Mouse (Mus musculus) midbrain, postnatal 0 days (tissue): Measurements from ENCODE around the gene Irf2bpl. TPM values are rescaled to one million over a fixed set of nuclear protein-coding genes. Genes with fewer than 3 reads are reported as not detected.

ENCODE experiments used
- ATAC-seq: fragments of 200-750 bp; cut with Nextera tagmentation; 2 replicates; pipeline ENCODE4 v1.8.0; 2017; ENCODE audit warnings: moderate number of reproducible peaks, mild to moderate bottlenecking, moderate TSS enrichment, moderate library complexity; ENCODE audit not compliant: low FRiP score
- DNase-seq: peaks from one replicate; pipeline ENCODE4 v3.0.0-alpha.2; 2015; ENCODE audit warnings: low spot score
- H3K27ac ChIP-seq: fragments of 300-500 bp; sonication (generic); 2 replicates; pipeline ENCODE4 v1.5.1; 2014; ENCODE audit warnings: low read depth, mild to moderate bottlenecking, low read length, mixed read lengths
- H3K27me3 ChIP-seq: fragments of 300-500 bp; sonication (generic); 2 replicates; pipeline ENCODE4 v1.6.1; 2014; ENCODE audit warnings: low read length, control low read depth, mixed read lengths; ENCODE audit not compliant: insufficient read depth
- H3K36me3 ChIP-seq: fragments of 300-500 bp; sonication (generic); 2 replicates; pipeline ENCODE4 v1.6.1; 2014; ENCODE audit warnings: low read length, control low read depth, mixed read lengths; ENCODE audit not compliant: insufficient read depth
- H3K4me1 ChIP-seq: fragments of 300-500 bp; sonication (generic); 2 replicates; pipeline ENCODE4 v1.6.1; 2014; ENCODE audit warnings: mild to moderate bottlenecking, control low read depth, antibody characterized with exemption, low read length, mixed read lengths; ENCODE audit not compliant: insufficient read depth
- H3K4me2 ChIP-seq: fragments of 300-500 bp; sonication (generic); 2 replicates; pipeline ENCODE4 v1.6.1; 2014; ENCODE audit warnings: low read depth, mild to moderate bottlenecking, low read length, mixed read lengths; ENCODE audit not compliant: poor library complexity, severe bottlenecking
- H3K4me3 ChIP-seq: fragments of 300-500 bp; sonication (generic); 2 replicates; pipeline ENCODE4 v1.5.1; 2014; ENCODE audit warnings: low read depth, mild to moderate bottlenecking, low read length, moderate library complexity
- H3K9ac ChIP-seq: fragments of 300-500 bp; sonication (generic); replicated peaks from 2 replicates; pipeline ENCODE4 v1.6.1; 2014; ENCODE audit warnings: mild to moderate bottlenecking, low read length, moderate library complexity, mixed read lengths; ENCODE audit not compliant: poor library complexity, severe bottlenecking
- H3K9me3 ChIP-seq: fragments of 300-500 bp; sonication (generic); 2 replicates; pipeline ENCODE4 v1.6.1; 2016; ENCODE audit warnings: low read length, control low read depth
- CTCF ChIP-seq: IDR thresholded peaks from 2 replicates; pipeline ENCODE4 v1.5.1; 2016; ENCODE audit warnings: antibody characterized with exemption, mild to moderate bottlenecking
- WGBS: fragments of 180-500 bp; shearing (Covaris S2); extraction: QIAGEN DNeasy Blood & Tissue Kit; methylation state at CpG from one replicate; pipeline ENCODE4 v1.1.7; 2014; 5-methylcytosine and 5-hydroxymethylcytosine counted together
- polyA plus RNA-seq: library from polyadenylated mRNA; unstranded; fragments of >200 nt; fragmentation: Nextera tagmentation; extraction: Ambion mirVana; gene quantifications from 2 replicates; pipeline ENCODE4 v1.2.1, GENCODE M21; 2015
- total RNA-seq: library from RNA; depleted of rRNA; stranded (reverse); fragments of >200 nt; gene quantifications from 2 replicates; pipeline ENCODE4 v1.2.3, GENCODE M21; 2014

Gene Irf2bpl
- total and polyA plus RNA-seq, 2 experiments from 2014 or later, result 86.2 to 191 TPM

- no peak for ATAC-seq
- H3K36me3 ChIP-seq, result no peaks in the 10 kb centered on the region
- DNase-seq, result no peak
- H3K9me3 ChIP-seq, result no peaks in the 10 kb centered on the region
- no peak overlapping the region for H3K4me3 ChIP-seq
- 87% methylated on average over 4 of the region's 4 CpGs for WGBS
- H3K27me3 ChIP-seq, result no peaks in the 10 kb centered on the region
- H3K27ac ChIP-seq, result no peak overlapping the region
- no peak overlapping the region for H3K9ac ChIP-seq
- TF ChIP-seq CTCF, result no peak
- no peaks in the 10 kb centered on the region for H3K4me1 ChIP-seq
- no peak overlapping the region for H3K4me2 ChIP-seq
Observed at GRCm38 (mm10) chr12:86840526-86840925, 44.1 kb downstream of the Irf2bpl start.

- ATAC-seq, result no peak
- WGBS, result 66% methylated on average over 2 of the region's 2 CpGs
Observed at GRCm38 (mm10) chr12:86838181-86838580, 46.4 kb downstream of the Irf2bpl start.

GRCm38 (mm10) chr12:86836431-86837047 lies 48.1 kb downstream of the Irf2bpl start:
- no peak overlapping the region for H3K27ac ChIP-seq
- H3K9me3 ChIP-seq, result no peaks in the 10 kb centered on the region
- no peaks in the 10 kb centered on the region for H3K27me3 ChIP-seq
- no peaks in the 10 kb centered on the region for H3K36me3 ChIP-seq
- H3K4me2 ChIP-seq, result no peak overlapping the region
- H3K4me1 ChIP-seq, result peaks cover 9% of the 10 kb centered on the region
- WGBS, result 44% methylated on average over 23 of the region's 23 CpGs
- no peak overlapping the region for H3K9ac ChIP-seq
- no peak for TF ChIP-seq CTCF
- no peak overlapping the region for H3K4me3 ChIP-seq
- ATAC-seq, result peak; percentile 55; the same call in 1 of the 2 replicates
- no peak for DNase-seq

More at GRCm38 (mm10) chr12:86838181-86838580, 46.4 kb downstream of the Irf2bpl start:
- Histone ChIP-seq H3K27ac (no peak overlapping the region), H3K27me3 (no peaks in the 10 kb centered on the region), H3K9ac (no peak overlapping the region), H3K4me2 (no peak overlapping the region), H3K4me1 (no peaks in the 10 kb centered on the region), H3K36me3 (no peaks in the 10 kb centered on the region), H3K9me3 (no peaks in the 10 kb centered on the region), H3K4me3 (no peak overlapping the region)
- DNase-seq, result no peak
- TF ChIP-seq CTCF, result no peak

GRCm38 (mm10) chr12:86835899-86836298 lies 48.7 kb downstream of the Irf2bpl start:
- DNase-seq, result no peak
- Histone ChIP-seq H3K4me3 (no peak overlapping the region), H3K27me3 (no peaks in the 10 kb centered on the region), H3K36me3 (no peaks in the 10 kb centered on the region), H3K4me2 (no peak overlapping the region), H3K27ac (no peak overlapping the region), H3K4me1 (peaks cover 9% of the 10 kb centered on the region), H3K9me3 (no peaks in the 10 kb centered on the region), H3K9ac (no peak overlapping the region)
- TF ChIP-seq CTCF, result no peak
- ATAC-seq, result no peak
- WGBS, result 87% methylated on average over 3 of the region's 3 CpGs

- no peak for TF ChIP-seq CTCF
- Histone ChIP-seq H3K4me2 (no peak overlapping the region), H3K4me3 (no peak overlapping the region), H3K27ac (no peak overlapping the region), H3K4me1 (peaks cover 14% of the 10 kb centered on the region), H3K36me3 (no peaks in the 10 kb centered on the region), H3K9me3 (no peaks in the 10 kb centered on the region), H3K27me3 (no peaks in the 10 kb centered on the region), H3K9ac (no peak overlapping the region)
- 82% methylated on average over 3 of the region's 3 CpGs for WGBS
- no peak for DNase-seq
- ATAC-seq, result no peak
Observed at GRCm38 (mm10) chr12:86834416-86834772, 50.2 kb downstream of the Irf2bpl start.

- Histone ChIP-seq H3K27ac (no peak overlapping the region), H3K27me3 (no peaks in the 10 kb centered on the region), H3K4me3 (no peak overlapping the region), H3K36me3 (no peaks in the 10 kb centered on the region), H3K4me2 (no peak overlapping the region), H3K9me3 (no peaks in the 10 kb centered on the region), H3K4me1 (peaks cover 14% of the 10 kb centered on the region), H3K9ac (no peak overlapping the region)
- ATAC-seq (no peak), DNase-seq (no peak)
- TF ChIP-seq CTCF, result no peak
- 60% methylated on average over 6 of the region's 6 CpGs for WGBS
Observed at GRCm38 (mm10) chr12:86833711-86834415, 50.7 kb downstream of the Irf2bpl start.
